Mouse (Mus musculus) stomach, adult 2 months (tissue): Measurements from ENCODE around the gene Gm28827. TPM values are rescaled to one million over a fixed set of nuclear protein-coding genes. Genes with fewer than 3 reads are reported as not detected.

Experiments used
- polyA plus RNA-seq: library from polyadenylated mRNA; depleted of rRNA; stranded (reverse); fragments of >200 nt; gene quantifications from 2 replicates; pipeline ENCODE4 v1.2.3, GENCODE M21; 2012; rRNA removed

The Gm28827 gene
- polyA plus RNA-seq = not detected in 2 replicates

DNA sequence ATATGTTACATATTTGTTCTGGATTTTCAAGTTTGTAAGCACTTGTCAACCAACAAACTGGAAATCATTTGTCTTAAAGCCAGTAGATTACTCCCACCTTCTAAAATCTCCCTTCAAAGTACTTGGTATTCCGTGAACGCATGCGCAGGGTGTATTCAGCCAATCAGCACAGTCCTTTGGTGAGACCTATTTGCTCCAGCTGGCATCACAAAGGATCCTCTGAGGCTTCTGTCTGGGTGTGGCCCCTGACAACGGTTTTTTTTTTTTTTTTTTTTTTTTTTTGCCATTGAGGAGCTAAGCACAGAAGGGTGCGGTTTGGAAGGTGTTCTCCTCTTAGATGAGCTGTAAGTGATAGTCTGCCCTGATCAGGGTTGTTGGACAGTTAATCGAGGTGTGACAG lies at the start of gene Gm28827:
TSS of gene Gm28827 (plus strand) at position 301 of the 400 bp plus-strand sequence.

